Mouse (Mus musculus): Measurements from ENCODE around the gene Prr27.
A peak's percentile ranks its signal among the peaks of the same experiment; 100 is the strongest.

Prr27 gene

GRCm38 (mm10) chr5:87825386-87825785 is at the start of gene Prr27:
Prr27 (plus strand) TSS chr5:87825686.
- no peak for DNase-seq

- DNase-seq, result no peak
These were observed 42.8 kb upstream of the Prr27 start for GRCm38 (mm10) chr5:87782731-87783130.

GRCm38 (mm10) chr5:87807782-87808181 is 17.7 kb upstream of the Prr27 start, which contains the start of gene Csn1s2b:
Csn1s2b (plus strand) TSS chr5:87808082.
- no peak for DNase-seq

- no peak for DNase-seq
These were observed 16.2 kb upstream of the Prr27 start for GRCm38 (mm10) chr5:87809253-87809652.

GRCm38 (mm10) chr5:87855136-87855716 is 29.7 kb downstream of the Prr27 start:
- no peak for DNase-seq

GRCm38 (mm10) chr5:87870084-87870483 is 44.6 kb downstream of the Prr27 start:
- no peak for DNase-seq

GRCm38 (mm10) chr5:87871423-87871822 is 45.9 kb downstream of the Prr27 start:
- DNase-seq, result peak; percentile 15 to 23

- DNase-seq, result no peak
These were observed 59.2 kb downstream of the Prr27 start, which contains the start of gene Odam for GRCm38 (mm10) chr5:87884729-87885128. Odam (plus strand) TSS chr5:87885029.
